Mouse (Mus musculus): ENCODE measurements around the gene Med25. TPM values are rescaled to one million over a fixed set of nuclear protein-coding genes. Genes with fewer than 3 reads are reported as not detected.

Med25 gene
- polyA plus RNA-seq, 1 experiment from 2014 or later = 177 TPM

DNA sequence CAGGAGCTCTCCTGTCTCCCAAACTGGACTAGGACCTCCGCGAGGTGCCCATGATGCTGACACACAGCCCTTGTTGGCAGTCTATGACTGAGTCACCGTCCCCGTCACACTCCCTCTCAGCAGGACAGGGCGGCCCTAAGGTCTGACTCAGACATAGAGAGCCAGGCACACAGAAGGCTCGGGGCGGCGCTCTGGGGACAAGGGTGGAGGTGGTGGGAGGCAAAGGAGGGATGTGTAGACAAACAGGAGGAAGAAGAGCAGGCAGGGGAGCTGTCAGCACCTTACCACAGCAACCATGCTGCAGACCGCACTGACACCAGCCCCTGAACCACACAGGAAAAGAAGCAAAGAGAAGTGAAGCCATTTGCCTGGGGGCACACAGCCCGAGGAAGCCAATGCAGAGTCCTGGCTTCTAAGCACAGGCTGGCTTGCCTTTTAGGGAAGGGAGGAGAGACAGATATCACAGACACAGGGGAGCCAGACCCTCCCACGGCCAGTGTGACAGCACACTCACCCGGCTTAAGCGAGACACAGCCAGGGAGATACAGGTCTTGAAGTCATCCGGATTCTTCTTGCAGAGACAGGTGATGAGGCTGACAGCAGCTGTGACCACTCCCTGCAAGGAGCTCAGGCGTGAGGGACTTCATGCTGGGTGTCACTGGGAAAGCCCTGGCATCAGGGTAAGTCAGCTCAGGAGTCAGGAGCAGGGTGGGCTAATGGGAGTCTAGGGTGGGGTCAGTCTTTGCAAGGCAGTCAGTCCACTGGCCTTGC, 16.4 kb upstream of the Med25 start:
- 93% methylated on average over 15 of the region's 15 CpGs for WGBS
- H3K4me2 ChIP-seq (replicated peaks) = no peak overlapping the region
- H3K27ac ChIP-seq (replicated peaks) = no peak overlapping the region
- H3K4me3 ChIP-seq = no peak overlapping the region
- no peak for ATAC-seq (ENCODE audit: low FRiP score, low read depth)
- no peaks in the 10 kb centered on the region for H3K9me3 ChIP-seq
- H3K27me3 ChIP-seq = no peaks in the 10 kb centered on the region
- no peak overlapping the region for H3K9ac ChIP-seq (replicated peaks)
- H3K4me1 ChIP-seq = no peaks in the 10 kb centered on the region
- peaks cover 100% of the 10 kb centered on the region for H3K36me3 ChIP-seq

DNA sequence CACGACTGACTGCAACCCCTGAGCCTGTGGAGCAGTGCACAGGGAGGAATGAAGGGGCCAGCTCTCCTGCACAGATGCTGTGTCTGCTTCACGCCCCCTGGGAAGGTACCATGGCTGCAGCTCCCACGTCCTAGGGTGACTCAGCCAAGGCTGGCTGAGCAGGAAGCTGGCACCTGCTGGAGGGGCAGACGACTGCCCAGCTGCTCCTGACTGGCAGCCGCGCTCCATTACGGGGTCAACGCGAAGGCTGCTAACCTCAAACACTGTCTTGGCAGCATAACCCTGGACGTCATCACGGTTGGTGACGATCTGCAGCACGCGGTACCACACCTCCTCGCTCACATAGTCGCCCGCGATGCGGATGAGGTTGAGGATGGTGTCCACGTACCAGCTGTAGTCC, 12.9 kb upstream of the Med25 start:
- no peak overlapping the region for H3K4me3 ChIP-seq
- peaks cover 14% of the 10 kb centered on the region for H3K4me1 ChIP-seq
- no peaks in the 10 kb centered on the region for H3K9me3 ChIP-seq
- peaks cover 90% of the 10 kb centered on the region for H3K36me3 ChIP-seq
- no peak for ATAC-seq (ENCODE audit: low FRiP score, low read depth)
- no peaks in the 10 kb centered on the region for H3K27me3 ChIP-seq
- H3K27ac ChIP-seq (replicated peaks) = no peak overlapping the region
- 95% methylated on average over 20 of the region's 20 CpGs for WGBS
- no peak overlapping the region for H3K9ac ChIP-seq (replicated peaks)
- H3K4me2 ChIP-seq (replicated peaks) = no peak overlapping the region

DNA sequence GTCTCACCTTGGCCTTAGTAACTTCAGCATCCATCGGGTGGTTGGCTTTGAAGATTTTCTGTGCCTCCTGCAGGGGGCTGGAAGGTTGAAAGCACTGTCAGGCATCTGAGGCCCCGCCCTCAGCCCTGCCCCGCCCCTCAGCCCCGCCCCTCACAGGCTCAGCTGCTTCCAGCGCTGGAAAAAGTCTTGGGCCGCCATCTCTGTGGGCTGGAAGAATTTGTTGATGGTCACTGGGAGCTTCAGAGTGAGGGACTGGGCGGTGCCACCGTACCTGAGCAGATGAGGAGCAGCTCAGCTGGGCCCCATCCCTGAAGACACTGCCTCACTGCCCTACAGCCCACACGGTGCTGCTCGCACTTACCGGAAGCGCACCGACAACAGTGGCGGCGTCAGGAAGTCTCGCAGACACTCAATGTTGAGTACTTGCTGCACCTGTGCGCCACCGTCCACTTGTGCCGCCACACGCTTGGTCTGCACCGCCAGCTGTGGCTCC, 8.8 kb upstream of the Med25 start:
- Histone ChIP-seq H3K9ac (replicated peaks) (peak overlapping the region; percentile 39), H3K4me1 (peaks cover 41% of the 10 kb centered on the region), H3K4me3 (peak overlapping the region; percentile 22), H3K27me3 (no peaks in the 10 kb centered on the region), H3K27ac (replicated peaks) (peak overlapping the region; percentile 27; the same call in 1 of the 2 replicates), H3K36me3 (peaks cover 66% of the 10 kb centered on the region), H3K9me3 (no peaks in the 10 kb centered on the region), H3K4me2 (replicated peaks) (peak overlapping the region; percentile 48)
- ATAC-seq (ENCODE audit: low FRiP score, low read depth) = peak; percentile 28; the same call in 1 of the 2 replicates
- WGBS = 12% methylated on average over 21 of the region's 21 CpGs

DNA sequence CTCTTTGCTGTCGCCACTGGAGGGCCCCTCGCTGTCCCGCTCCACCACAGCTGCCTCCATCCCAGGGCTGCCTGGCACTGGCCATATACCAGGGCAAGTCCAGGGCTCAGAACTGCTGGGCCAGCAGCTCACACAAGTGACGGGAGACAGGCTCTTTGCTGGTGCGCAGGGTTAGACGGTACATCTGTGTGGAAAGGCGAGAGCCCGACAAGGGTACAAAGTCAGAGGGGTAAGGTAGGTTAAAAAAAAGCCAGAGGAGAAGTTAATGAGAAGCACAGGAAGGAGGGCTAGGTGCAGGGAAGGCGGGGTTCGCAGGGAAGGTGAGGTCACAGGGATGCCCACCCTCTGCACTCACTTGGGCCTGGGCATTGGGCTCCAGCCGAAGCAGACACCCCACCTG, 8.1 kb upstream of the Med25 start:
- 90% methylated on average over 11 of the region's 11 CpGs for WGBS

DNA sequence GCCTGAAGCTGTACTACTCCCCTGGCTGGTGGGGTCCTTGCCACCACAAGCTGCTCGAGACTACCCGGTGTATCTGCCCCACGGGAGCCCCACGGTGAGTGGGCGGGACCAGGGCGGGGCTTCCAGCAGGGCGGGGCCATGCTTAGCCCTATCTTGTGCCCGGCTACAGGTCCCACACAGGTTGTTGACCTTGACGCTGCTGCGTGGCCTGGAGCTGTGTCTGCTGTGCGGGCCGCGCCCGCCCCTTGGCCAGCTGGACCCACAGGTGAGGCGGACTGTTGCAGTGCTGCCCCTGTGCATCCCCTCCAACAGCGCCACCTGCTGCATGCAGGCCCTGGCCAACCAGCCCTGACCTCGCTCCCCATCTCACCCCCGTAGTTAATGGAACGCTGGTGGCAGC, 6.1 kb upstream of the Med25 start:
- no peaks in the 10 kb centered on the region for H3K27me3 ChIP-seq
- H3K27ac ChIP-seq (replicated peaks) = no peak overlapping the region
- no peak for ATAC-seq (ENCODE audit: low FRiP score, low read depth)
- H3K9ac ChIP-seq (replicated peaks) = no peak overlapping the region
- H3K36me3 ChIP-seq = peaks cover 39% of the 10 kb centered on the region
- 0 out of 2 replicates have a peak overlapping the region, but pooled peaks have one; percentile 4 for H3K4me3 ChIP-seq
- WGBS = 31% methylated on average over 19 of the region's 19 CpGs
- peaks cover 59% of the 10 kb centered on the region for H3K4me1 ChIP-seq
- peak overlapping the region; percentile 17 for H3K4me2 ChIP-seq (replicated peaks)
- no peaks in the 10 kb centered on the region for H3K9me3 ChIP-seq

More for the DNA sequence above, 8.1 kb upstream of the Med25 start:
- H3K4me1 ChIP-seq = peaks cover 43% of the 10 kb centered on the region
- no peak overlapping the region for H3K4me3 ChIP-seq
- no peak overlapping the region for H3K4me2 ChIP-seq (replicated peaks)
- H3K36me3 ChIP-seq = peaks cover 60% of the 10 kb centered on the region
- no peak overlapping the region for H3K9ac ChIP-seq (replicated peaks)
- H3K27ac ChIP-seq (replicated peaks) = 0 out of 2 replicates have a peak overlapping the region, but pooled peaks have one; percentile 27
- H3K9me3 ChIP-seq = no peaks in the 10 kb centered on the region
- no peak for ATAC-seq (ENCODE audit: low FRiP score, low read depth)
- no peaks in the 10 kb centered on the region for H3K27me3 ChIP-seq

DNA sequence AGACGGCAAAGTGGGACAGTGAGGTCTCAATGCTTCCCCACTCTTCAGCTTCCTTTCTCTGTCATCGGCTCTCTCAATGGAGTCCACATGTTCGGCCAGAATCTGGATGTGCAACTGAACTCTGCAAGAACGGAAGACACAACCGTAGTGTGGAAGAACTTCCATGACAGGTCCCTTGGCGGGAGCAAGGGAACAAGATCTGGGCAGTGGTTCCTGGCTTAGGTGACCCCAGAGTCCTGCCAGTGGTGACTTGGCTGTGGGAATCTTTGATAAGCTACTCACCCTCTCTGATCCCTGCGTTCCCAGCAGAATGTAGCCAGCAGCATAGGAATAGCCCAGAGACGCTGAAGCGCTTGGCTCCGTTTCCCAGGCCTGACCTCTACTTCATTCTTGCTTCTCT, 4.0 kb upstream of the Med25 start:
- Histone ChIP-seq H3K27me3 (no peaks in the 10 kb centered on the region), H3K27ac (replicated peaks) (peak overlapping the region; percentile 95), H3K4me3 (peak overlapping the region; percentile 66), H3K4me2 (replicated peaks) (peak overlapping the region; percentile 84), H3K36me3 (peaks cover 24% of the 10 kb centered on the region), H3K9ac (replicated peaks) (peak overlapping the region; percentile 79), H3K4me1 (peaks cover 64% of the 10 kb centered on the region), H3K9me3 (no peaks in the 10 kb centered on the region)
- ATAC-seq (ENCODE audit: low FRiP score, low read depth) = no peak
- WGBS = 29% methylated on average over 10 of the region's 10 CpGs

DNA sequence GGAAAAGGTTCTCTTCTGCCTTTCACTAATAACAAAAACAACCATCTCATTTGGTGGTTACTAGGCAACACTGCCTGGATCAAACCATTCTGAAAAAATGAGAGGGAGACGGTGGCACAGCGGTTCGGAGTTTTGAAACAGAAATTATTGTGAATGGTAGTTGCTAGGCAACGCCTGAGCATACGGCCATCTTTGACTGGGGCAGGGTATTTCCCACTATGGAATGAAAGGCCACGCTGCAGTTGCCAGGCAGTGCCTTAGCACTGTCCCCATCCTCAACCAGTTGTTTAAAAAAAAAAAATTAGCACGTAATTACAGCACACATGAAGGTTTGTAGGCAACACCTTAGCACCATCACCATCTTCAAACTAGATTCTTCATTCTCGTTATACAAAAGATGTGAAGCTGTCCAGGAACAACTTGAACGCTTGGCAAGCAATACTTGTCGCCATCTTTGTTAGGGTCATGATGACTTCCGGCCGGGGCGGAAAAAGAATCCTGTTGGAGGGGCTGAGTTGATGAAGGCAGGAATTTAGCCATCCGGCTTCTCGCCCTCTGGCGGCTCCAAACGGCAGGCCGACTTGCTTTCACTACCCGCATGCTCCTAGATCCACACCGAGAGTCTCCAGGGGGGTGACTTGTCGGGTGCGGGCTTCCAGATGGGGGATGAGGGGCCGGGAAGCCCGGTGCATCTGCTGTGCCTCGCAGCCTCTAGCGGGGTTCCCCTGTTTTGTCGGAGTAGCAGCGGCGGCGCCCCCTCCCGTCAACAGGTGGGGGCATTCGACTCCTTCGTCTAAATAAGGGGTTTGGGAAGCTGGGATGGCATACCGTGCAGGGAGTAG, 3.3 kb upstream of the Med25 start, which contains the start of gene Fuz:
Gene Fuz (plus strand): TSS at position 487 of the 842 bp plus-strand sequence.
- peak within 1 kb of the TSS; percentile 66 for H3K4me3 ChIP-seq
- no peaks in the 10 kb centered on the region for H3K9me3 ChIP-seq
- ATAC-seq (ENCODE audit: low FRiP score, low read depth) = peak; percentile 75
- WGBS = under 1% methylated on average over 34 of the region's 34 CpGs
- peak within 1 kb of the TSS; percentile 95 for H3K27ac ChIP-seq (replicated peaks)
- no peaks in the 10 kb centered on the region for H3K27me3 ChIP-seq
- peaks cover 24% of the 10 kb centered on the region for H3K36me3 ChIP-seq
- peak within 1 kb of the TSS; percentile 84 for H3K4me2 ChIP-seq (replicated peaks)
- H3K4me1 ChIP-seq = peaks cover 64% of the 10 kb centered on the region
- peak within 1 kb of the TSS; percentile 79 for H3K9ac ChIP-seq (replicated peaks)

DNA sequence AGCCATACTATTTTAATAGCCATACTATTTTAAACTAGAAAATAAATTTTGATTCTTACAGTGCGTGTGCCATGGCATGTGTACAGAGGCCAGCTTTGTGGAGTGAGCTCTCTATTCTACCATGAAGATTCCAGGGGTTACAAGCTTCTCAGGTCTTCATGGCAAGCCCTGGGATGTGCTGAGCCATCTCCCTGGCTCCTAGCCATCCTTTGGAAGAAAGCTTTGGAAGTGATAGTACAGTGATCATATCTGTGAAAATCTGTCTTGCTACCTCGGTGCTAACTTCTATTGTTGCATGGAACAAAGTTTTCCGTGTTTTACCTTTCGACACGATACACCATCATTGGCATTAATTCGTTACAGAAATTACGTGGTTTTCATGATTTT, 2.7 kb upstream of the Med25 start:
- no peak for ATAC-seq (ENCODE audit: low FRiP score, low read depth)
- Histone ChIP-seq H3K4me2 (replicated peaks) (peak overlapping the region; percentile 84), H3K36me3 (peaks cover 24% of the 10 kb centered on the region), H3K9ac (replicated peaks) (0 out of 2 replicates have a peak overlapping the region, but pooled peaks have one; percentile 28), H3K4me1 (peaks cover 66% of the 10 kb centered on the region), H3K27me3 (no peaks in the 10 kb centered on the region), H3K4me3 (peak overlapping the region; percentile 66), H3K9me3 (no peaks in the 10 kb centered on the region), H3K27ac (replicated peaks) (peak overlapping the region; percentile 95)
- WGBS = 34% methylated on average over 7 of the region's 7 CpGs

DNA sequence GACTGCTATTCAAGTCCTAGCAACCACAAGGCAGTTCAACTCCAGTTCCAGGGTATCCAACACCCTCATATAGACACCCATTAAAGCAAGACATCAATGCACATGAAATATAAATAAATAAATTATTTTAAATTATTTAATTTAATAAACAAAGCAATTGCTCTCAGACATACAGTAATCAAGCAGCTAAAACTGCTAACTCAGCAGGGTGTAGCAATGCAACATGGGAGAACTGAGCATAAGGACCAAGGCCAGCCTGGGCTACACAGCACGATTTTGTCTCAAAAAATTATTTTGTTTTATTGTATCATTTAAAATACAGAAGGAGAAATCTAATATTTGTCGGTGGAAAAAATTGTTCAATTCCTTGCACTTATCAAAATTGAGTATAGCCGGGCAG, 1.7 kb upstream of the Med25 start:
- H3K27ac ChIP-seq (replicated peaks) = peak overlapping the region; percentile 95
- no peaks in the 10 kb centered on the region for H3K27me3 ChIP-seq
- no peaks in the 10 kb centered on the region for H3K9me3 ChIP-seq
- H3K4me2 ChIP-seq (replicated peaks) = no peak overlapping the region
- H3K36me3 ChIP-seq = peaks cover 18% of the 10 kb centered on the region
- no peak overlapping the region for H3K4me3 ChIP-seq
- H3K9ac ChIP-seq (replicated peaks) = no peak overlapping the region
- no peak for ATAC-seq (ENCODE audit: low FRiP score, low read depth)
- 92% methylated on average over 3 of the region's 3 CpGs for WGBS
- peaks cover 67% of the 10 kb centered on the region for H3K4me1 ChIP-seq

DNA sequence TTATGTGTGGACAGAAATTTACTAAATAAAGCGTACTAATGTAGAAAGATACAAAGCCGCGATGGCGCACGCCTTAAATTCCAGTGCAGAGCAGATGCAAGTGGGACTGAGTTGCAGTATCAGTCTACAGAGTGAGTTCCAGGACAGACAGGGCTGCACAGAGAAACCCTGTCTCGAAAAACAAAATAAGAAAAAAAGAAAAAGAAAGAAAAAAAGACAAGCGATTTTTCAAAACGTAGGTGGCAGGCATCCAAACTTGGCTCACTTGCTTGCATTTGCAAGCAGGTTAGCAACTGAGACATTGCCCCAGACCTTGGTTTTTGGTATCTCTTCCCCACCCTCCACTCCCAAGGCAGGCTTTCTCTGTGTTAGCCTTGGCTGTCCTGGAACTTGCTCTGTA, 685 bp upstream of the Med25 start:
- Histone ChIP-seq H3K4me3 (peak overlapping the region; percentile 12; the same call in 1 of the 2 replicates), H3K4me1 (peaks cover 58% of the 10 kb centered on the region), H3K4me2 (replicated peaks) (peak overlapping the region; percentile 97), H3K27ac (replicated peaks) (peak overlapping the region; percentile 95), H3K9me3 (no peaks in the 10 kb centered on the region), H3K9ac (replicated peaks) (no peak overlapping the region; the same call in 1 of the 2 replicates), H3K27me3 (no peaks in the 10 kb centered on the region), H3K36me3 (peaks cover 20% of the 10 kb centered on the region)
- no peak for ATAC-seq (ENCODE audit: low FRiP score, low read depth)
- 7% methylated on average over 8 of the region's 8 CpGs for WGBS

DNA sequence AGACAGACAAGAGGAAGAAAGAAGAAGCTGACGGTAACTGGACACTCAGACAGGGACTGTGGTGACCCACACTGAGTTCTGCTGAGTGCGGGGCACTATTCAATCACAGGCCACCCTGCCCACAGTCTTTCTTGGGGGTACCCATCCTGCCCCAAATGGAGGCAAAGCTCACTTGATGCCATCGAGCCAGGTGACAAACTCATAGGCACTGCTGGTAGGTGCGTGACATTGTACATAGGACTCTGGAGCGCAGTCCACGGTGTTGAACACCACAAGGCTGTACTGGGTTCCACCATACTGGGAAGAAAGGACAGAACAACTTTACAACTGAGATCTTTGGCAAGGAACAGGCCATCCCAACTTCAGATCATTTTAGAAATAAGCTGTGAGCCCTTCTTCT, 901 bp downstream of the Med25 start:
- H3K4me1 ChIP-seq = peaks cover 44% of the 10 kb centered on the region
- H3K27me3 ChIP-seq = no peaks in the 10 kb centered on the region
- H3K9me3 ChIP-seq = no peaks in the 10 kb centered on the region
- 18% methylated on average over 6 of the region's 6 CpGs for WGBS
- peak overlapping the region; percentile 94 for H3K9ac ChIP-seq (replicated peaks)
- H3K4me2 ChIP-seq (replicated peaks) = peak overlapping the region; percentile 97
- ATAC-seq (ENCODE audit: low FRiP score, low read depth) = no peak
- H3K27ac ChIP-seq (replicated peaks) = peak overlapping the region; percentile 97
- H3K36me3 ChIP-seq = peaks cover 26% of the 10 kb centered on the region
- H3K4me3 ChIP-seq = peak overlapping the region; percentile 92

DNA sequence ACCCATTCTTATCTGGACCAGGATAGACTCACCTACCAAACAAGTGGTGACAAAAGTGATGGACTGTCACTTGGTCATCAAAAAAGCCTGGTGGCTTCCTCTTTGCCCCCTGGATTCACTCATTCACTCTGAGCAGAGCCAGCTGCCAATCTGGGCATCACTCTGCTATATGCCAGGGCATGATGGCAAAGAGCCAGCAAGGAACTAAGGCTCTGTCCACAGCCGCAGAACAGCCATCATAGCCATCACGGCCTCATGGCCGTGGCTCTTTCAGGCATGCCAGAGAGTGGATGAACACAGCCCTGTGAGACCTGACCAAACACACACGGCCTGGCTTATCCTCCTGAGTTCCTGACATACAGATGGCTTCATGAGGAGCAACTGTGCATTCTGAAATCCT, 1.8 kb downstream of the Med25 start:
- H3K27ac ChIP-seq (replicated peaks) = no peak overlapping the region
- peaks cover 39% of the 10 kb centered on the region for H3K4me1 ChIP-seq
- peak overlapping the region; percentile 94 for H3K9ac ChIP-seq (replicated peaks)
- H3K27me3 ChIP-seq = no peaks in the 10 kb centered on the region
- peak overlapping the region; percentile 92 for H3K4me3 ChIP-seq
- WGBS = 85% methylated on average over 4 of the region's 4 CpGs
- ATAC-seq (ENCODE audit: low FRiP score, low read depth) = no peak
- H3K4me2 ChIP-seq (replicated peaks) = peak overlapping the region; percentile 97
- no peaks in the 10 kb centered on the region for H3K9me3 ChIP-seq
- H3K36me3 ChIP-seq = peaks cover 31% of the 10 kb centered on the region
